Mouse (Mus musculus) MEL (cell line): Measurements from ENCODE around the gene Akr1c14. TPM values are rescaled to one million over a fixed set of nuclear protein-coding genes. Genes with fewer than 3 reads are reported as not detected.
A peak's percentile ranks its signal among the peaks of the same experiment; 100 is the strongest.

ENCODE experiments used
- DNase-seq: peaks from one replicate; pipeline ENCODE4 v3.0.0; 2011; ENCODE audit warnings: low read depth, low spot score
- H3K27ac ChIP-seq: 2 replicates; pipeline ENCODE4 v1.5.1; 2012; ENCODE audit warnings: low read depth, mild to moderate bottlenecking, control low read depth, low read length, moderate library complexity; ENCODE audit not compliant: control insufficient read depth
- H3K27me3 ChIP-seq, 2 experiments: fragments of 150-350 bp in 1 of 2; sonication (generic) in 1 of 2; 2 replicates each; pipeline ENCODE4 v1.6.1; 2012; ENCODE audit warnings: low read length in 2 of 2, mild to moderate bottlenecking in 2 of 2, improper control_type of control experiment in 1 of 2, moderate library complexity in 1 of 2; ENCODE audit not compliant: insufficient read depth in 2 of 2, control insufficient read depth in 1 of 2
- H3K36me3 ChIP-seq, 2 experiments: 2 replicates each; pipeline ENCODE4 v1.6.1; 2012 to 2014; ENCODE audit warnings: low read length in 2 of 2, improper control_type of control experiment in 1 of 2, inconsistent platforms in 1 of 2, mild to moderate bottlenecking in 1 of 2; ENCODE audit not compliant: insufficient read depth in 2 of 2, control insufficient read depth in 1 of 2
- H3K4me1 ChIP-seq, 2 experiments: fragments of 150-350 bp in 1 of 2; sonication (generic) in 1 of 2; 2 replicates each; pipeline ENCODE4 v1.6.1; 2012; ENCODE audit warnings: low read length in 2 of 2, improper control_type of control experiment in 1 of 2, mild to moderate bottlenecking in 1 of 2; ENCODE audit not compliant: insufficient read depth in 2 of 2, control insufficient read depth in 1 of 2
- H3K4me3 ChIP-seq, 2 experiments: fragments of 150-350 bp in 1 of 2; sonication (generic) in 1 of 2; 2 replicates each; pipeline ENCODE4 v1.5.1; 2012; ENCODE audit warnings: low read depth in 2 of 2, low read length in 2 of 2, mild to moderate bottlenecking in 2 of 2, moderate library complexity in 2 of 2, control low read depth in 1 of 2, improper control_type of control experiment in 1 of 2; ENCODE audit not compliant: control insufficient read depth in 1 of 2, insufficient read depth in 1 of 2
- H3K79me2 ChIP-seq: 2 replicates; pipeline ENCODE4 v1.6.1; 2012; ENCODE audit warnings: mild to moderate bottlenecking, low read length, moderate library complexity; ENCODE audit not compliant: control insufficient read depth, poor library complexity, insufficient read depth
- H3K9ac ChIP-seq: 2 replicates; pipeline ENCODE4 v1.6.1; 2012; ENCODE audit warnings: low read depth, mild to moderate bottlenecking, control low read depth, low read length, moderate library complexity; ENCODE audit not compliant: control insufficient read depth, poor library complexity, severe bottlenecking
- H3K9me3 ChIP-seq: fragments of 150-350 bp; sonication (generic); replicated peaks from 2 replicates; pipeline ENCODE4 v1.6.1; 2012; ENCODE audit warnings: mild to moderate bottlenecking, low read length, improper control_type of control experiment, moderate library complexity; ENCODE audit not compliant: insufficient read depth
- CHD1 ChIP-seq: IDR thresholded peaks from 2 replicates; pipeline ENCODE4 v1.6.1; 2012; ENCODE audit warnings: low read depth, mild to moderate bottlenecking, inconsistent platforms, low read length, improper control_type of control experiment
- CTCF ChIP-seq, 3 experiments: IDR thresholded peaks in 2 of 3; conservative IDR thresholded peaks in 1 of 3; 2 replicates each; pipeline ENCODE4 v1.5.1; 2011 to 2012; ENCODE audit warnings: low read length in 3 of 3, low read depth in 2 of 3, mild to moderate bottlenecking in 2 of 3, improper control_type of control experiment in 1 of 3, inconsistent platforms in 1 of 3, mixed read lengths in 1 of 3, moderate library complexity in 1 of 3; ENCODE audit not compliant: control insufficient read depth in 1 of 3, insufficient read depth in 1 of 3, poor library complexity in 1 of 3, severe bottlenecking in 1 of 3
- E2F4 ChIP-seq: IDR thresholded peaks from 2 replicates; pipeline ENCODE4 v1.6.1; 2011; ENCODE audit warnings: low read depth, low read length, improper control_type of control experiment, borderline replicate concordance
- ELF1 ChIP-seq: IDR thresholded peaks from 2 replicates; pipeline ENCODE4 v1.6.1; 2014; ENCODE audit warnings: low read depth, mild to moderate bottlenecking, inconsistent platforms, low read length, improper control_type of control experiment, moderate library complexity
- EP300 ChIP-seq, 2 experiments: IDR thresholded peaks; 2 replicates each; pipeline ENCODE4 v1.6.1; 2011; ENCODE audit warnings: improper control_type of control experiment in 2 of 2, low read length in 2 of 2, low read depth in 1 of 2, mild to moderate bottlenecking in 1 of 2
- ETS1 ChIP-seq: IDR thresholded peaks from 2 replicates; pipeline ENCODE4 v1.6.1; 2012; ENCODE audit warnings: low read depth, mild to moderate bottlenecking, inconsistent platforms, low read length, improper control_type of control experiment, moderate library complexity
- KAT2A ChIP-seq: conservative IDR thresholded peaks from 2 replicates; pipeline ENCODE4 v1.6.1; 2012; ENCODE audit warnings: low read depth, low read length, improper control_type of control experiment, inconsistent platforms
- MAFK ChIP-seq: IDR thresholded peaks from 2 replicates; pipeline ENCODE4 v1.6.1; 2011; ENCODE audit warnings: low read depth, mild to moderate bottlenecking, low read length, improper control_type of control experiment, borderline replicate concordance
- MAX ChIP-seq: IDR thresholded peaks from 2 replicates; pipeline ENCODE4 v1.6.1; 2011; ENCODE audit warnings: low read length, improper control_type of control experiment
- MAZ ChIP-seq: IDR thresholded peaks from 2 replicates; pipeline ENCODE4 v1.6.1; 2012; ENCODE audit warnings: low read depth, mild to moderate bottlenecking, inconsistent platforms, low read length, improper control_type of control experiment
- MYB ChIP-seq: IDR thresholded peaks from 2 replicates; pipeline ENCODE4 v1.6.1; 2011; ENCODE audit warnings: mild to moderate bottlenecking, low read depth, low read length, improper control_type of control experiment
- MYC ChIP-seq: IDR thresholded peaks from 2 replicates; pipeline ENCODE4 v1.6.1; 2011; ENCODE audit warnings: low read depth, mild to moderate bottlenecking, low read length, improper control_type of control experiment, moderate library complexity
- NELFE ChIP-seq: IDR thresholded peaks from 2 replicates; pipeline ENCODE4 v1.6.1; 2011; ENCODE audit warnings: low read depth, low read length, improper control_type of control experiment
- POLR2AphosphoS5 ChIP-seq: IDR thresholded peaks from 2 replicates; pipeline ENCODE4 v1.6.1; 2012; ENCODE audit warnings: low read depth, borderline replicate concordance, mild to moderate bottlenecking, inconsistent platforms, low read length, moderate library complexity, mixed read lengths
- RAD21 ChIP-seq: IDR thresholded peaks from 2 replicates; pipeline ENCODE4 v1.6.1; 2011; ENCODE audit warnings: mild to moderate bottlenecking, low read depth, low read length, improper control_type of control experiment
- RCOR1 ChIP-seq: IDR thresholded peaks from 2 replicates; pipeline ENCODE4 v1.6.1; 2012; ENCODE audit warnings: low read depth, mild to moderate bottlenecking, inconsistent platforms, low read length, improper control_type of control experiment
- SMC3 ChIP-seq: IDR thresholded peaks from 2 replicates; pipeline ENCODE4 v1.6.1; 2011; ENCODE audit warnings: low read depth, low read length, improper control_type of control experiment
- TAL1 ChIP-seq: IDR thresholded peaks from 2 replicates; pipeline ENCODE4 v1.6.1; 2012; ENCODE audit warnings: mild to moderate bottlenecking, inconsistent platforms, low read length, moderate library complexity, mixed read lengths
- TBP ChIP-seq: IDR thresholded peaks from 2 replicates; pipeline ENCODE4 v1.8.0; 2011; ENCODE audit warnings: low read depth, low read length, improper control_type of control experiment
- TCF12 ChIP-seq: IDR thresholded peaks from 2 replicates; pipeline ENCODE4 v1.6.1; 2014; ENCODE audit warnings: low read depth, mild to moderate bottlenecking, inconsistent platforms, low read length, improper control_type of control experiment, moderate library complexity
- UBTF ChIP-seq: IDR thresholded peaks from 2 replicates; pipeline ENCODE4 v1.6.1; 2012; ENCODE audit warnings: low read depth, mild to moderate bottlenecking, inconsistent platforms, low read length, improper control_type of control experiment, moderate library complexity, borderline replicate concordance; ENCODE audit not compliant: insufficient read depth
- ZMIZ1 ChIP-seq: IDR thresholded peaks from 2 replicates; pipeline ENCODE4 v1.6.1; 2012; ENCODE audit warnings: low read depth, mild to moderate bottlenecking, inconsistent platforms, low read length, improper control_type of control experiment, moderate library complexity
- ZNF384 ChIP-seq: IDR thresholded peaks from 2 replicates; pipeline ENCODE4 v1.6.1; 2012; ENCODE audit warnings: low read depth, mild to moderate bottlenecking, inconsistent platforms, low read length, improper control_type of control experiment
- polyA plus RNA-seq, 2 experiments: library from polyadenylated mRNA; stranded (reverse) in 1 of 2; unstranded in 1 of 2; fragments of >175 nt in 1 of 2; fragments of >200 nt in 1 of 2; gene quantifications; 2 replicates each; pipeline versions ENCODE4 v1.2.1 to v1.2.4; 2012; ENCODE audit warnings: low replicate concordance in 2 of 2, low read depth in 1 of 2; ENCODE audit not compliant: insufficient read length in 2 of 2, insufficient read depth in 1 of 2, missing spikeins in 1 of 2
- total RNA-seq: library from RNA; depleted of rRNA; stranded (reverse); fragments of 300-350 nt; gene quantifications from 2 replicates; pipeline ENCODE4 v1.2.3, GENCODE M21; 2012

The Akr1c14 gene
- total and polyA plus RNA-seq, 3 experiments, result not detected

DNA sequence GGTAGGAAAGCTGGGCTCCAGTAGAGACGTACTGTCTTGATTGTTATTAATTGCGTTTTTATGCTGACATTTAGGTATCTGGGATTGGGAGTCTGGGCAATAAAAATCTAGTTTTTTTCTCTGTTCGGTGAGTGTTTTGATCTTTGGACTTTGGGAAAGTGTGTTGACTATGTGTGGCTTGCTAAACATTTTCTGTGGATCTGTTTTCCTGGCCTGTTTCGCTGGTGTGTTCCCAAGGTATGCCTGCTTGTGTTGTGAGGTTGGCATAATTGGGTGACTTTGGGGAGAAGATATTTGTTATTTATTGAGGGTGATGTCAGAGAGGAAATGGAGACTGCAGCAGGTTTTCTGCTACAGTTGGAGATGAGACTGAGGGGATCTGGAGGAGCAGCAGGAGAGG lies 38.0 kb upstream of the Akr1c14 start:
- no peaks in the 10 kb centered on the region for H3K4me1 ChIP-seq
- H3K79me2 ChIP-seq, result no peaks in the 10 kb centered on the region
- H3K36me3 ChIP-seq, result no peaks in the 10 kb centered on the region
- no peak for DNase-seq
- no peak overlapping the region for H3K4me3 ChIP-seq
- no peak overlapping the region for H3K27ac ChIP-seq
- TF ChIP-seq MAFK (no peak), ETS1 (no peak), ZNF384 (no peak), EP300 (IDR thresholded peaks at IDR 0.05; ENCODE audit: low read depth in 1 of 2, low read length in 2 of 2) (no peak), TAL1 (no peak), MYC (no peak), ZMIZ1 (no peak), RCOR1 (no peak), TBP (no peak), CHD1 (no peak), TCF12 (no peak), POLR2AphosphoS5 (no peak), UBTF (no peak), MYB (no peak), NELFE (no peak), SMC3 (no peak), CTCF (IDR thresholded peaks at IDR 0.05 in 2 of 3, conservative IDR thresholded peaks at IDR 0.05 in 1 of 3; ENCODE audit: control insufficient read depth in 1 of 3, insufficient read depth in 1 of 3, low read depth in 2 of 3, low read length in 3 of 3, poor library complexity in 1 of 3, severe bottlenecking in 1 of 3) (no peak)
- H3K9ac ChIP-seq, result no peak overlapping the region
- no peaks in the 10 kb centered on the region for H3K9me3 ChIP-seq
- H3K27me3 ChIP-seq, result no peaks in the 10 kb centered on the region

DNA sequence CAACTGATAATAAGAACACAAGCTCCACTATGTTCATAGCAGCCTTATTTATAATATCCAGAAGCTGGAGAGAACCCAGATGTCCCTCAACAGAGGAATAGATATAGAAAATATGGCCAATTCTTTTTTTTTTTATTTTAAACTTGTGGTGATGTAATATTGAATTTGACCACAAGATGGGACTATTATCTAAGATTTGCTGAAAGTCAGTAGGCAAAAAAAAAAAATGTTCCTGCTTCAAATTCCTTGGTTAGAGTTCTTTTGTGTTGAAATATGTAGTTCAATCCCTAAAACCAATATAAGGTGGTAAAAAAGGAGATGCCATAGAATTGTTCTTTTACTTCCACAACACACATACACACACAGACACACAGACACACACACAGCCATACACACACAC lies 35.0 kb upstream of the Akr1c14 start:
- H3K27me3 ChIP-seq, result no peaks in the 10 kb centered on the region
- H3K9me3 ChIP-seq, result no peaks in the 10 kb centered on the region
- no peak overlapping the region for H3K27ac ChIP-seq
- H3K79me2 ChIP-seq, result no peaks in the 10 kb centered on the region
- peak; percentile 70 for TF ChIP-seq ZNF384
- peak; percentile 41 for TF ChIP-seq RAD21
- TF ChIP-seq KAT2A, result no peak
- no peak for TF ChIP-seq TBP
- no peak for TF ChIP-seq UBTF
- TF ChIP-seq MAX, result no peak
- TF ChIP-seq MAZ, result no peak
- TF ChIP-seq ELF1, result no peak
- TF ChIP-seq E2F4, result no peak
- peak; percentile 10; the same call in 1 of the 2 replicates for TF ChIP-seq SMC3
- peak in 1 of 3 experiments; percentile 20; a peak in 1 of 6 replicates for TF ChIP-seq CTCF (IDR thresholded peaks at IDR 0.05 in 2 of 3, conservative IDR thresholded peaks at IDR 0.05 in 1 of 3; ENCODE audit: control insufficient read depth in 1 of 3, insufficient read depth in 1 of 3, low read depth in 2 of 3, low read length in 3 of 3, poor library complexity in 1 of 3, severe bottlenecking in 1 of 3)
- H3K4me1 ChIP-seq, result no peaks in the 10 kb centered on the region
- no peak overlapping the region for H3K4me3 ChIP-seq
- no peak overlapping the region for H3K9ac ChIP-seq
- no peaks in the 10 kb centered on the region for H3K36me3 ChIP-seq
- DNase-seq, result no peak
